Mouse (Mus musculus) midbrain, embryonic 14.5 days (tissue): Measurements from ENCODE around the gene Plcl2. TPM values are rescaled to one million over a fixed set of nuclear protein-coding genes. Genes with fewer than 3 reads are reported as not detected.
"Not testable (repeated sequence)": the region's sequence is repeated elsewhere in the genome, so short reads cannot be mapped to it uniquely, and the experiment has no call there.

Source experiments
- ATAC-seq: fragments of 200-750 bp; cut with Nextera tagmentation; 2 replicates; pipeline ENCODE4 v1.8.0; 2017; ENCODE audit warnings: moderate number of reproducible peaks, moderate library complexity; ENCODE audit not compliant: low FRiP score, low TSS enrichment
- DNase-seq: peaks from one replicate; pipeline ENCODE4 v3.0.0-alpha.2; 2015
- H3K27ac ChIP-seq: fragments of 300-500 bp; sonication (generic); replicated peaks from 2 replicates; pipeline ENCODE4 v1.5.1; 2014; ENCODE audit warnings: mild to moderate bottlenecking, low read depth, low read length, moderate library complexity
- H3K27me3 ChIP-seq: fragments of 300-500 bp; sonication (generic); 2 replicates; pipeline ENCODE4 v1.6.1; 2014; ENCODE audit warnings: low read length, control low read depth, mixed read lengths; ENCODE audit not compliant: control insufficient read depth, insufficient read depth
- H3K36me3 ChIP-seq: fragments of 300-500 bp; sonication (generic); 2 replicates; pipeline ENCODE4 v1.6.1; 2014; ENCODE audit warnings: low read length, control low read depth; ENCODE audit not compliant: control insufficient read depth, insufficient read depth
- H3K4me1 ChIP-seq: fragments of 300-500 bp; sonication (generic); 2 replicates; pipeline ENCODE4 v1.6.1; 2014; ENCODE audit warnings: mild to moderate bottlenecking, antibody characterized with exemption, low read length, control low read depth; ENCODE audit not compliant: control insufficient read depth, insufficient read depth
- H3K4me2 ChIP-seq: fragments of 300-500 bp; sonication (generic); 2 replicates; pipeline ENCODE4 v1.6.1; 2014; ENCODE audit warnings: mild to moderate bottlenecking, low read length, moderate library complexity
- H3K4me3 ChIP-seq: fragments of 300-500 bp; sonication (generic); replicated peaks from 2 replicates; pipeline ENCODE4 v1.5.1; 2014; ENCODE audit warnings: low read depth, low read length
- H3K9ac ChIP-seq: fragments of 300-500 bp; sonication (generic); replicated peaks from 2 replicates; pipeline ENCODE4 v1.6.1; 2014; ENCODE audit warnings: mild to moderate bottlenecking, low read length, moderate library complexity
- H3K9me3 ChIP-seq: fragments of 300-500 bp; sonication (generic); 2 replicates; pipeline ENCODE4 v1.6.1; 2016; ENCODE audit warnings: low read length, control low read depth, mixed read lengths; ENCODE audit not compliant: control insufficient read depth
- WGBS: fragments of 180-500 bp; shearing (Covaris S2); extraction: QIAGEN DNeasy Blood & Tissue Kit; methylation state at CpG from one replicate; pipeline ENCODE4 v1.1.7; 2014; 5-methylcytosine and 5-hydroxymethylcytosine counted together
- polyA plus RNA-seq: library from polyadenylated mRNA; unstranded; fragments of >200 nt; fragmentation: Nextera tagmentation; extraction: Ambion mirVana; gene quantifications from 2 replicates; pipeline ENCODE4 v1.2.1, GENCODE M21; 2014

Gene Plcl2
- polyA plus RNA-seq, 1 experiment from 2014 or later: 14.1 TPM

GRCm38 (mm10) chr17:50620794-50621537 lies 111.8 kb downstream of the Plcl2 start:
- Histone ChIP-seq H3K9ac (no peak overlapping the region), H3K9me3 (no peaks in the 10 kb centered on the region), H3K27me3 (no peaks in the 10 kb centered on the region), H3K4me1 (no peaks in the 10 kb centered on the region), H3K27ac (no peak overlapping the region), H3K4me2 (no peak overlapping the region), H3K4me3 (no peak overlapping the region), H3K36me3 (no peaks in the 10 kb centered on the region)
- DNase-seq (no peak), ATAC-seq (no peak)
- WGBS: 96% methylated on average over 7 of the region's 7 CpGs

- ATAC-seq (no peak), DNase-seq (no peak)
- Histone ChIP-seq H3K4me3 (no peak overlapping the region), H3K27ac (no peak overlapping the region), H3K9ac (no peak overlapping the region), H3K4me1 (no peaks in the 10 kb centered on the region), H3K27me3 (no peaks in the 10 kb centered on the region), H3K9me3 (no peaks in the 10 kb centered on the region), H3K36me3 (no peaks in the 10 kb centered on the region), H3K4me2 (no peak overlapping the region)
- 64% methylated on average over 3 of the region's 3 CpGs for WGBS
Measured at GRCm38 (mm10) chr17:50621996-50622395, 112.8 kb downstream of the Plcl2 start.

- no peaks in the 10 kb centered on the region for H3K4me1 ChIP-seq
- ATAC-seq: no peak
Measured at GRCm38 (mm10) chr17:50625584-50625983, 116.4 kb downstream of the Plcl2 start.

GRCm38 (mm10) chr17:50627658-50628057 lies 118.5 kb downstream of the Plcl2 start:
- no peak for ATAC-seq
- Histone ChIP-seq H3K9ac (no peak overlapping the region), H3K27me3 (no peaks in the 10 kb centered on the region), H3K4me3 (no peak overlapping the region), H3K27ac (no peak overlapping the region), H3K4me2 (no peak overlapping the region), H3K4me1 (no peaks in the 10 kb centered on the region), H3K36me3 (no peaks in the 10 kb centered on the region), H3K9me3 (no peaks in the 10 kb centered on the region)
- WGBS: 95% methylated on average over 3 of the region's 3 CpGs
- DNase-seq: no peak

More at GRCm38 (mm10) chr17:50625584-50625983, 116.4 kb downstream of the Plcl2 start:
- Histone ChIP-seq H3K9ac (no peak overlapping the region), H3K27ac (no peak overlapping the region), H3K27me3 (no peaks in the 10 kb centered on the region), H3K4me2 (no peak overlapping the region), H3K4me3 (no peak overlapping the region), H3K9me3 (no peaks in the 10 kb centered on the region), H3K36me3 (no peaks in the 10 kb centered on the region)
- no peak for DNase-seq
- WGBS: 85% methylated on average over 4 of the region's 4 CpGs

- H3K4me1 ChIP-seq: no peaks in the 10 kb centered on the region
- no peak overlapping the region for H3K4me3 ChIP-seq
- H3K4me2 ChIP-seq: no peak overlapping the region
- ATAC-seq (no peak), DNase-seq (peak; percentile 53)
- H3K9ac ChIP-seq: no peak overlapping the region
- no peak overlapping the region for H3K27ac ChIP-seq
- H3K36me3 ChIP-seq: no peaks in the 10 kb centered on the region
- H3K9me3 ChIP-seq: no peaks in the 10 kb centered on the region
- H3K27me3 ChIP-seq: no peaks in the 10 kb centered on the region
Measured at GRCm38 (mm10) chr17:50628716-50629115, 119.5 kb downstream of the Plcl2 start.

- not testable (repeated sequence) for H3K36me3 ChIP-seq, H3K4me3 ChIP-seq, H3K9me3 ChIP-seq, H3K9ac ChIP-seq, H3K4me1 ChIP-seq, ATAC-seq, H3K27me3 ChIP-seq, H3K4me2 ChIP-seq, H3K27ac ChIP-seq, DNase-seq
Measured at GRCm38 (mm10) chr17:50630992-50631391, 121.8 kb downstream of the Plcl2 start.

- Histone ChIP-seq H3K4me3 (no peak overlapping the region), H3K27me3 (no peaks in the 10 kb centered on the region), H3K4me1 (no peaks in the 10 kb centered on the region), H3K9ac (no peak overlapping the region), H3K27ac (no peak overlapping the region), H3K36me3 (no peaks in the 10 kb centered on the region), H3K4me2 (no peak overlapping the region), H3K9me3 (no peaks in the 10 kb centered on the region)
- ATAC-seq (no peak), DNase-seq (no peak)
- WGBS: 89% methylated on average over 7 of the region's 7 CpGs
Measured at GRCm38 (mm10) chr17:50634008-50634871, 125.0 kb downstream of the Plcl2 start.

GRCm38 (mm10) chr17:50635961-50636585 lies 126.9 kb downstream of the Plcl2 start:
- ATAC-seq: no peak
- H3K9me3 ChIP-seq: no peaks in the 10 kb centered on the region
- no peak for DNase-seq
- no peaks in the 10 kb centered on the region for H3K4me1 ChIP-seq
- H3K27ac ChIP-seq: no peak overlapping the region
- no peak overlapping the region for H3K4me3 ChIP-seq
- no peaks in the 10 kb centered on the region for H3K27me3 ChIP-seq
- H3K36me3 ChIP-seq: no peaks in the 10 kb centered on the region
- 74% methylated on average over 8 of the region's 8 CpGs for WGBS
- H3K4me2 ChIP-seq: no peak overlapping the region
- H3K9ac ChIP-seq: no peak overlapping the region
